Mouse (Mus musculus) erythroblast, embryonic 14.5 days (primary cell): ENCODE measurements around the gene Klhl32.

Source experiments
- GATA1 ChIP-seq: IDR thresholded peaks from 2 replicates; pipeline ENCODE4 v1.6.1; 2012; ENCODE audit warnings: low read length, inconsistent platforms, mixed read lengths
- TAL1 ChIP-seq: IDR thresholded peaks from 3 replicates; pipeline ENCODE4 v1.6.1; 2012; ENCODE audit warnings: low read length, inconsistent platforms, mixed read lengths

- TF ChIP-seq GATA1, result no peak
- TF ChIP-seq TAL1, result no peak
These were observed 51.9 kb downstream of the Klhl32 start for GRCm38 (mm10) chr4:24799037-24799436.
